Mouse (Mus musculus) intestine, embryonic 14.5 days (tissue): Measurements from ENCODE around the gene Nfix. TPM values are rescaled to one million over a fixed set of nuclear protein-coding genes. Genes with fewer than 3 reads are reported as not detected.

Source experiments
- ATAC-seq: fragments of 200-750 bp; cut with Nextera tagmentation; replicated peaks from 2 replicates; pipeline ENCODE4 v1.8.0; 2017; ENCODE audit warnings: low read depth, moderate number of reproducible peaks, moderate TSS enrichment, moderate library complexity; ENCODE audit not compliant: low FRiP score, low TSS enrichment
- DNase-seq: peaks from one replicate; pipeline ENCODE4 v3.0.0-alpha.2; 2018; ENCODE audit warnings: low spot score
- H3K27ac ChIP-seq: fragments of 300-500 bp; sonication (generic); 2 replicates; pipeline ENCODE4 v1.5.1; 2014; ENCODE audit warnings: low read depth, mild to moderate bottlenecking, control low read depth
- H3K27me3 ChIP-seq: fragments of 300-500 bp; sonication (generic); replicated peaks from 2 replicates; pipeline ENCODE4 v1.6.1; 2014; ENCODE audit warnings: low read length, control low read depth; ENCODE audit not compliant: control insufficient read depth, insufficient read depth
- H3K36me3 ChIP-seq: fragments of 300-500 bp; sonication (generic); 2 replicates; pipeline ENCODE4 v1.6.1; 2014; ENCODE audit warnings: low read length, control low read depth; ENCODE audit not compliant: control insufficient read depth, insufficient read depth
- H3K4me1 ChIP-seq: fragments of 300-500 bp; sonication (generic); replicated peaks from 2 replicates; pipeline ENCODE4 v1.6.1; 2014; ENCODE audit warnings: low read length, control low read depth, mixed read lengths; ENCODE audit not compliant: control insufficient read depth, insufficient read depth
- H3K4me2 ChIP-seq: fragments of 300-500 bp; sonication (generic); 2 replicates; pipeline ENCODE4 v1.6.1; 2014; ENCODE audit warnings: low read length
- H3K4me3 ChIP-seq: fragments of 300-500 bp; sonication (generic); 2 replicates; pipeline ENCODE4 v1.5.1; 2014; ENCODE audit warnings: low read depth, low read length, control low read depth, mixed read lengths
- H3K9ac ChIP-seq: fragments of 300-500 bp; sonication (generic); 2 replicates; pipeline ENCODE4 v1.6.1; 2014; ENCODE audit warnings: mild to moderate bottlenecking, low read length
- H3K9me3 ChIP-seq: fragments of 300-500 bp; sonication (generic); 2 replicates; pipeline ENCODE4 v1.6.1; 2016; ENCODE audit warnings: low read length, control low read depth; ENCODE audit not compliant: control insufficient read depth
- WGBS: fragments of 180-500 bp; shearing (Covaris S2); extraction: QIAGEN DNeasy Blood & Tissue Kit; methylation state at CpG from one replicate; pipeline ENCODE4 v1.1.7; 2014; 5-methylcytosine and 5-hydroxymethylcytosine counted together
- polyA plus RNA-seq: library from polyadenylated mRNA; unstranded; fragments of >200 nt; fragmentation: Nextera tagmentation; extraction: Ambion mirVana; gene quantifications from 2 replicates; pipeline ENCODE4 v1.2.1, GENCODE M21; 2014

Nfix gene
- polyA plus RNA-seq, 1 experiment from 2014 or later, result 14.4 TPM

GRCm38 (mm10) chr8:84793791-84794485 is 6.2 kb downstream of the Nfix start:
- ATAC-seq, result 0 out of 2 replicates have a peak, but pooled peaks have one; percentile 18
- Histone ChIP-seq H3K36me3 (no peaks in the 10 kb centered on the region), H3K27me3 (peaks cover 88% of the 10 kb centered on the region), H3K4me3 (no peak overlapping the region), H3K4me1 (peaks cover 3% of the 10 kb centered on the region; the same call in 1 of the 2 replicates), H3K9ac (no peak overlapping the region; the same call in 1 of the 2 replicates), H3K4me2 (0 out of 2 replicates have a peak overlapping the region, but pooled peaks have one; percentile 1), H3K27ac (no peak overlapping the region; the same call in 1 of the 2 replicates), H3K9me3 (no peaks in the 10 kb centered on the region)
- whole genome bisulfite sequencing, result 52% methylated on average over 13 of the region's 13 CpGs
- no peak for DNase-seq

GRCm38 (mm10) chr8:84793134-84793533 is 7.0 kb downstream of the Nfix start:
- no peak overlapping the region for H3K27ac ChIP-seq
- no peaks in the 10 kb centered on the region; the same call in 1 of the 2 replicates for H3K4me1 ChIP-seq
- no peaks in the 10 kb centered on the region for H3K9me3 ChIP-seq
- ATAC-seq, result no peak
- no peak overlapping the region for H3K4me3 ChIP-seq
- no peak overlapping the region for H3K9ac ChIP-seq
- no peak for DNase-seq
- no peaks in the 10 kb centered on the region for H3K36me3 ChIP-seq
- WGBS, result 77% methylated on average over 9 of the region's 9 CpGs
- H3K27me3 ChIP-seq, result peaks cover 88% of the 10 kb centered on the region
- H3K4me2 ChIP-seq, result no peak overlapping the region

- Histone ChIP-seq H3K27ac (no peak overlapping the region), H3K4me3 (no peak overlapping the region), H3K9ac (no peak overlapping the region), H3K36me3 (no peaks in the 10 kb centered on the region), H3K9me3 (no peaks in the 10 kb centered on the region), H3K4me2 (no peak overlapping the region), H3K4me1 (no peaks in the 10 kb centered on the region; the same call in 1 of the 2 replicates), H3K27me3 (peaks cover 88% of the 10 kb centered on the region)
- WGBS, result 80% methylated on average over 12 of the region's 12 CpGs
- no peak for DNase-seq
- ATAC-seq, result no peak
Observed at GRCm38 (mm10) chr8:84792429-84792947, 7.7 kb downstream of the Nfix start.

GRCm38 (mm10) chr8:84790537-84790936 is 9.6 kb downstream of the Nfix start:
- H3K27ac ChIP-seq, result no peak overlapping the region
- peaks cover 88% of the 10 kb centered on the region for H3K27me3 ChIP-seq
- WGBS, result 56% methylated on average over 2 of the region's 2 CpGs
- DNase-seq, result no peak
- H3K4me3 ChIP-seq, result no peak overlapping the region
- H3K9ac ChIP-seq, result no peak overlapping the region
- peaks cover 9% of the 10 kb centered on the region for H3K4me1 ChIP-seq
- no peaks in the 10 kb centered on the region for H3K9me3 ChIP-seq
- ATAC-seq, result no peak
- H3K4me2 ChIP-seq, result no peak overlapping the region
- no peaks in the 10 kb centered on the region for H3K36me3 ChIP-seq

GRCm38 (mm10) chr8:84789855-84790486 is 10.2 kb downstream of the Nfix start:
- 70% methylated on average over 9 of the region's 9 CpGs for WGBS
- Histone ChIP-seq H3K36me3 (no peaks in the 10 kb centered on the region), H3K9ac (no peak overlapping the region), H3K9me3 (no peaks in the 10 kb centered on the region), H3K4me3 (no peak overlapping the region), H3K4me1 (peaks cover 9% of the 10 kb centered on the region), H3K4me2 (no peak overlapping the region), H3K27ac (no peak overlapping the region), H3K27me3 (peaks cover 88% of the 10 kb centered on the region)
- ATAC-seq (no peak), DNase-seq (no peak)

- no peak overlapping the region for H3K4me3 ChIP-seq
- peaks cover 88% of the 10 kb centered on the region for H3K27me3 ChIP-seq
- no peak overlapping the region for H3K9ac ChIP-seq
- 54% methylated on average over 5 of the region's 5 CpGs for WGBS
- no peaks in the 10 kb centered on the region for H3K36me3 ChIP-seq
- H3K4me1 ChIP-seq, result peaks cover 9% of the 10 kb centered on the region
- no peak overlapping the region for H3K27ac ChIP-seq
- no peaks in the 10 kb centered on the region for H3K9me3 ChIP-seq
- DNase-seq (no peak), ATAC-seq (no peak)
- H3K4me2 ChIP-seq, result no peak overlapping the region
Observed at GRCm38 (mm10) chr8:84789345-84789744, 10.8 kb downstream of the Nfix start.

GRCm38 (mm10) chr8:84788896-84789295 is 11.2 kb downstream of the Nfix start:
- Histone ChIP-seq H3K36me3 (no peaks in the 10 kb centered on the region), H3K27me3 (peaks cover 91% of the 10 kb centered on the region), H3K9ac (no peak overlapping the region), H3K27ac (no peak overlapping the region), H3K4me2 (no peak overlapping the region), H3K4me3 (no peak overlapping the region), H3K4me1 (peaks cover 9% of the 10 kb centered on the region), H3K9me3 (no peaks in the 10 kb centered on the region)
- DNase-seq (no peak), ATAC-seq (no peak)
- 13% methylated on average over 11 of the region's 11 CpGs for WGBS

- Histone ChIP-seq H3K9ac (no peak overlapping the region), H3K4me1 (peaks cover 9% of the 10 kb centered on the region), H3K27me3 (peaks cover 94% of the 10 kb centered on the region), H3K4me3 (no peak overlapping the region), H3K36me3 (no peaks in the 10 kb centered on the region), H3K4me2 (no peak overlapping the region), H3K9me3 (no peaks in the 10 kb centered on the region), H3K27ac (no peak overlapping the region)
- ATAC-seq (no peak), DNase-seq (no peak)
- WGBS, result 19% methylated on average over 14 of the region's 14 CpGs
Observed at GRCm38 (mm10) chr8:84787523-84788302, 12.4 kb downstream of the Nfix start.
